Mouse (Mus musculus) cerebellum, adult 2 months (tissue): ENCODE results near the gene Nup210. TPM values are rescaled to one million over a fixed set of nuclear protein-coding genes. Genes with fewer than 3 reads are reported as not detected.

Experiments used
- DNase-seq, 2 experiments: peaks; one replicate each; pipeline ENCODE4 v3.0.0; 2021
- H3K27ac ChIP-seq: fragments of 200-500 bp; 2 replicates; pipeline ENCODE4 v1.5.1; 2012; ENCODE audit warnings: low read length, control low read depth, inconsistent platforms; ENCODE audit not compliant: insufficient read depth
- H3K27me3 ChIP-seq: fragments of 200-500 bp; 2 replicates; pipeline ENCODE4 v1.6.1; 2012; ENCODE audit warnings: inconsistent platforms, mild to moderate bottlenecking, low read length, moderate library complexity; ENCODE audit not compliant: control insufficient read depth, insufficient read depth
- H3K4me1 ChIP-seq: fragments of 200-500 bp; 2 replicates; pipeline ENCODE4 v1.6.1; 2011; ENCODE audit warnings: low read length; ENCODE audit not compliant: control insufficient read depth, insufficient read depth
- H3K4me3 ChIP-seq: fragments of 200-500 bp; replicated peaks from 2 replicates; pipeline ENCODE3; 2011; ENCODE audit warnings: mild to moderate bottlenecking, low read depth, low read length, control low read depth; ENCODE audit not compliant: insufficient read depth
- CTCF ChIP-seq: fragments of 200-500 bp; IDR thresholded peaks from 2 replicates; pipeline ENCODE4 v1.5.1; 2011; ENCODE audit warnings: low read depth, mild to moderate bottlenecking, control low read depth, low read length, moderate library complexity, borderline replicate concordance; ENCODE audit not compliant: insufficient read depth
- POLR2A ChIP-seq: fragments of 200-500 bp; IDR thresholded peaks from 2 replicates; pipeline ENCODE4 v1.6.1; 2011; ENCODE audit warnings: low read length, control low read depth, borderline replicate concordance; ENCODE audit not compliant: insufficient read depth
- WGBS: fragments of 180-500 bp; shearing (Covaris S2); methylation state at CpG from one replicate; pipeline ENCODE4 v1.1.7; 2018; 5-methylcytosine and 5-hydroxymethylcytosine counted together
- polyA plus RNA-seq: library from polyadenylated mRNA; depleted of rRNA; stranded (reverse); fragments of >200 nt; gene quantifications from 2 replicates; pipeline ENCODE4 v1.2.3, GENCODE M21; 2012

The Nup210 gene
- polyA plus RNA-seq, 1 experiment: 16.8 TPM

- Histone ChIP-seq H3K4me1 (no peaks in the 10 kb centered on the region), H3K27me3 (no peaks in the 10 kb centered on the region), H3K27ac (no peak overlapping the region), H3K4me3 (no peak overlapping the region)
- DNase-seq: no peak
- no peak for TF ChIP-seq POLR2A
- TF ChIP-seq CTCF: no peak
- 62% methylated on average over 2 of the region's 2 CpGs for WGBS
These were observed 58.6 kb downstream of the Nup210 start for GRCm38 (mm10) chr6:91057989-91058388.

- TF ChIP-seq POLR2A (no peak), CTCF (no peak)
- Histone ChIP-seq H3K4me1 (no peaks in the 10 kb centered on the region), H3K27me3 (no peaks in the 10 kb centered on the region), H3K27ac (no peak overlapping the region), H3K4me3 (no peak overlapping the region)
- no peak for DNase-seq
These were observed 60.3 kb downstream of the Nup210 start for GRCm38 (mm10) chr6:91056348-91056747.

- DNase-seq: no peak
- Histone ChIP-seq H3K4me3 (no peak overlapping the region), H3K27ac (no peak overlapping the region), H3K4me1 (no peaks in the 10 kb centered on the region), H3K27me3 (no peaks in the 10 kb centered on the region)
- TF ChIP-seq POLR2A (no peak), CTCF (no peak)
- WGBS: 95% methylated on average over 4 of the region's 4 CpGs
These were observed 64.1 kb downstream of the Nup210 start for GRCm38 (mm10) chr6:91052572-91052971.

- DNase-seq: no peak
- H3K27ac ChIP-seq: no peak overlapping the region
- WGBS: 83% methylated on average over 7 of the region's 7 CpGs
- TF ChIP-seq POLR2A (no peak), CTCF (no peak)
- H3K4me1 ChIP-seq: no peaks in the 10 kb centered on the region
- H3K4me3 ChIP-seq: no peak overlapping the region
- H3K27me3 ChIP-seq: no peaks in the 10 kb centered on the region
These were observed 68.6 kb downstream of the Nup210 start for GRCm38 (mm10) chr6:91048019-91048418.

GRCm38 (mm10) chr6:91047434-91047833 lies 69.2 kb downstream of the Nup210 start:
- DNase-seq: no peak
- 55% methylated on average over 5 of the region's 5 CpGs for WGBS
- Histone ChIP-seq H3K4me1 (no peaks in the 10 kb centered on the region), H3K27me3 (no peaks in the 10 kb centered on the region), H3K4me3 (no peak overlapping the region), H3K27ac (no peak overlapping the region)
- TF ChIP-seq POLR2A (no peak), CTCF (no peak)

GRCm38 (mm10) chr6:91046184-91046583 lies 70.4 kb downstream of the Nup210 start:
- TF ChIP-seq POLR2A (no peak), CTCF (no peak)
- no peak overlapping the region for H3K27ac ChIP-seq

GRCm38 (mm10) chr6:91044628-91045331 lies 71.8 kb downstream of the Nup210 start:
- no peak for DNase-seq
- TF ChIP-seq POLR2A (no peak), CTCF (no peak)
- Histone ChIP-seq H3K27me3 (no peaks in the 10 kb centered on the region), H3K4me3 (no peak overlapping the region), H3K27ac (no peak overlapping the region), H3K4me1 (no peaks in the 10 kb centered on the region)
- 73% methylated on average over 6 of the region's 6 CpGs for WGBS

More at GRCm38 (mm10) chr6:91046184-91046583, 70.4 kb downstream of the Nup210 start:
- WGBS: 50% methylated on average over 5 of the region's 5 CpGs
- H3K4me3 ChIP-seq: no peak overlapping the region
- no peak for DNase-seq
- H3K4me1 ChIP-seq: no peaks in the 10 kb centered on the region
- H3K27me3 ChIP-seq: no peaks in the 10 kb centered on the region

- no peak for DNase-seq
- no peak overlapping the region for H3K27ac ChIP-seq
- 49% methylated on average over 5 of the region's 5 CpGs for WGBS
These were observed 75.3 kb downstream of the Nup210 start for GRCm38 (mm10) chr6:91041287-91041686.

More at GRCm38 (mm10) chr6:91041287-91041686, 75.3 kb downstream of the Nup210 start:
- TF ChIP-seq POLR2A (no peak), CTCF (no peak)
- H3K4me3 ChIP-seq: no peak overlapping the region
- no peaks in the 10 kb centered on the region for H3K27me3 ChIP-seq
- no peaks in the 10 kb centered on the region for H3K4me1 ChIP-seq
